Mouse (Mus musculus): ENCODE results near the gene Pygo2.
A peak's percentile ranks its signal among the peaks of the same experiment; 100 is the strongest.
"Not testable (repeated sequence)": the region's sequence is repeated elsewhere in the genome, so short reads cannot be mapped to it uniquely, and the experiment has no call there.

Gene Pygo2

GRCm38 (mm10) chr3:89420421-89420820 is 9.6 kb upstream of the Pygo2 start:
- no peak for ATAC-seq (ENCODE audit: low TSS enrichment)

GRCm38 (mm10) chr3:89421002-89421774 is 8.8 kb upstream of the Pygo2 start:
- peak; percentile 79 for ATAC-seq (ENCODE audit: low TSS enrichment)

GRCm38 (mm10) chr3:89421810-89422473 is 8.1 kb upstream of the Pygo2 start:
- ATAC-seq (ENCODE audit: low TSS enrichment), result 0 out of 2 replicates have a peak, but pooled peaks have one; percentile 2

- no peak for ATAC-seq (ENCODE audit: low TSS enrichment)
These were observed 7.3 kb upstream of the Pygo2 start for GRCm38 (mm10) chr3:89422556-89423205.

GRCm38 (mm10) chr3:89424416-89425140 is 5.4 kb upstream of the Pygo2 start:
- no peak for ATAC-seq (ENCODE audit: low TSS enrichment)

- ATAC-seq (ENCODE audit: low TSS enrichment), result no peak
These were observed 4.9 kb upstream of the Pygo2 start for GRCm38 (mm10) chr3:89425141-89425525.

GRCm38 (mm10) chr3:89425876-89426275 is 4.1 kb upstream of the Pygo2 start:
- no peak for ATAC-seq (ENCODE audit: low TSS enrichment)

- not testable (repeated sequence) for ATAC-seq (ENCODE audit: low TSS enrichment)
These were observed 993 bp upstream of the Pygo2 start for GRCm38 (mm10) chr3:89429021-89429420.

- no peak for ATAC-seq (ENCODE audit: low TSS enrichment)
These were observed 2.6 kb downstream of the Pygo2 start for GRCm38 (mm10) chr3:89432606-89433005.

GRCm38 (mm10) chr3:89434532-89434931 is 4.5 kb downstream of the Pygo2 start:
- no peak for ATAC-seq (ENCODE audit: low TSS enrichment)

- ATAC-seq (ENCODE audit: low TSS enrichment), result no peak
These were observed 5.0 kb downstream of the Pygo2 start for GRCm38 (mm10) chr3:89435041-89435440.

GRCm38 (mm10) chr3:89436176-89437113 is 6.4 kb downstream of the Pygo2 start, which contains the start of gene Pbxip1:
Gene Pbxip1 (plus strand): TSS chr3:89436706.
- 0 out of 2 replicates have a peak, but pooled peaks have one; percentile 20 for ATAC-seq (ENCODE audit: low TSS enrichment)

GRCm38 (mm10) chr3:89437269-89437668 is 7.3 kb downstream of the Pygo2 start:
- ATAC-seq (ENCODE audit: low TSS enrichment), result peak; percentile 18; the same call in 1 of the 2 replicates

GRCm38 (mm10) chr3:89440691-89441090 is 10.7 kb downstream of the Pygo2 start:
- ATAC-seq (ENCODE audit: low TSS enrichment), result no peak

GRCm38 (mm10) chr3:89448720-89449537 is 18.9 kb downstream of the Pygo2 start:
- ATAC-seq (ENCODE audit: low TSS enrichment), result no peak

GRCm38 (mm10) chr3:89449541-89449940 is 19.5 kb downstream of the Pygo2 start:
- peak; percentile 86 for ATAC-seq (ENCODE audit: low TSS enrichment)

GRCm38 (mm10) chr3:89451916-89452315 is 21.9 kb downstream of the Pygo2 start:
- ATAC-seq (ENCODE audit: low TSS enrichment), result no peak

- ATAC-seq (ENCODE audit: low TSS enrichment), result no peak
These were observed 24.6 kb downstream of the Pygo2 start, which contains the start of gene Pmvk for GRCm38 (mm10) chr3:89454401-89455177. Gene Pmvk (plus strand): TSS chr3:89454541.

GRCm38 (mm10) chr3:89455786-89456285 is 25.8 kb downstream of the Pygo2 start:
- no peak for ATAC-seq (ENCODE audit: low TSS enrichment)

All from frontal cortex, adult (tissue).